Comparison of ENCODE assay signal across 12 mouse cellular contexts in genomic region chr8:83736681-83737080, GRCm38 (mm10). TPM values are rescaled to one million over a fixed set of nuclear protein-coding genes. Genes with fewer than 3 reads are reported as not detected.
DNase-seq lines count a peak whose midpoint lies in the region; TF ChIP-seq lines count a peak whose summit lies in the region.
"Had no signal": no experiment of that assay in that cellular context is flagged by ENCODE, and none has a peak within 500 bp of the region (broad histone marks: within the 10 kb centered on the region; RNA-seq: fewer than 3 reads in every experiment).

No protein-coding gene starts in this region.

- WGBS in spleen, adult 2 months, result 13% methylated on average over 4 of the region's 4 CpGs

- peak overlapping the region; percentile 98 for H3K27ac ChIP-seq in spleen, adult 2 months (ENCODE audit: insufficient read depth, low read length)
- H3K27ac ChIP-seq: embryonic facial prominence, embryonic 10.5 days; forebrain, embryonic 10.5 days had no signal

- H3K4me1 ChIP-seq in spleen, adult 2 months (ENCODE audit: control insufficient read depth, insufficient read depth, insufficient read length), result peaks cover 31% of the 10 kb centered on the region; the same call in 1 of the 2 replicates

- no peak overlapping the region; the same call in 1 of the 2 replicates for H3K4me3 ChIP-seq in spleen, adult 2 months (ENCODE audit: extremely low read depth, insufficient read depth, insufficient read length)
- H3K4me3 ChIP-seq: embryonic facial prominence, embryonic 10.5 days; forebrain, embryonic 10.5 days had no signal

- TF ChIP-seq CTCF in spleen, adult 2 months (IDR thresholded peaks at IDR 0.05; ENCODE audit: extremely low read depth, insufficient read depth, insufficient read length, insufficient replicate concordance), result no peak

- no peak for TF ChIP-seq POLR2A in spleen, adult 2 months (IDR thresholded peaks at IDR 0.05; ENCODE audit: low read depth, low read length)

- peak; percentile 74 to 78 for DNase-seq in spleen, adult 2 months (ENCODE audit: low read depth in 1 of 2, low spot score in 2 of 2)
- DNase-seq in spleen, adult 12 weeks (ENCODE audit: low spot score), result no peak
- DNase-seq in lung, postnatal 10 days, result peak; percentile 59
- DNase-seq in spleen, postnatal 36 days (ENCODE audit: low spot score in 2 of 2), result peak; percentile 76 to 80
- DNase-seq in cerebellum, adult 8-10 months, result no peak
- no peak for DNase-seq in right cerebral cortex, postnatal 10 days (ENCODE audit: low spot score in 2 of 2)
- no peak for DNase-seq in retina, postnatal 1 day
- DNase-seq: cerebellum, adult 11-12 months; kidney, adult 11 months; kidney, postnatal 4 days had no signal

- no peaks in the 10 kb centered on the region for H3K27me3 ChIP-seq in spleen, adult 2 months (ENCODE audit: control insufficient read depth, insufficient read depth, low read length)

- H3K36me3 ChIP-seq in spleen, adult 2 months (ENCODE audit: control insufficient read depth, insufficient read depth, low read length), result peaks cover 25% of the 10 kb centered on the region
- H3K36me3 ChIP-seq: forebrain, embryonic 10.5 days had no signal

RNA-seq across cellular contexts. Expression of gene Adgre5, which starts 4.4 kb away (rescaled TPM):
- 232 and 275 TPM in 2 replicates for polyA plus RNA-seq in spleen, adult 2 months (2012; rRNA removed)

RNA-seq across cellular contexts. Expression of gene Ddx39, which starts 21.7 kb away (rescaled TPM):
- 52.9 TPM in 2 replicates for polyA plus RNA-seq in spleen, adult 2 months (2012; rRNA removed)

RNA-seq across cellular contexts. Expression of gene Pkn1, which starts 37.7 kb away (rescaled TPM):
- 165 and 208 TPM in 2 replicates for polyA plus RNA-seq in spleen, adult 2 months (2012; rRNA removed)

Comparison
In these comparisons a context has a peak if more than half of its experiments do, and no peak if none do; other contexts are left out.
1. DNase-seq: peak in spleen, adult 2 months (2 of 2), lung, postnatal 10 days (single experiment) and spleen, postnatal 36 days (2 of 2); none in spleen, adult 12 weeks (single experiment), cerebellum, adult 8-10 months (single experiment), right cerebral cortex, postnatal 10 days (0 of 2) and retina, postnatal 1 day (single experiment).